Mouse (Mus musculus): ENCODE measurements around the gene Sult3a1.
"Not testable (repeated sequence)": the region's sequence is repeated elsewhere in the genome, so short reads cannot be mapped to it uniquely, and the experiment has no call there.

Gene Sult3a1

GRCm38 (mm10) chr10:33857421-33857820 lies at the start of gene Sult3a1:
Sult3a1 (plus strand) TSS chr10:33857721.
- no peak for DNase-seq (ENCODE audit: low read depth)

- DNase-seq (ENCODE audit: low read depth): no peak
Measured at GRCm38 (mm10) chr10:33811807-33812206, 45.7 kb upstream of the Sult3a1 start.

DNA sequence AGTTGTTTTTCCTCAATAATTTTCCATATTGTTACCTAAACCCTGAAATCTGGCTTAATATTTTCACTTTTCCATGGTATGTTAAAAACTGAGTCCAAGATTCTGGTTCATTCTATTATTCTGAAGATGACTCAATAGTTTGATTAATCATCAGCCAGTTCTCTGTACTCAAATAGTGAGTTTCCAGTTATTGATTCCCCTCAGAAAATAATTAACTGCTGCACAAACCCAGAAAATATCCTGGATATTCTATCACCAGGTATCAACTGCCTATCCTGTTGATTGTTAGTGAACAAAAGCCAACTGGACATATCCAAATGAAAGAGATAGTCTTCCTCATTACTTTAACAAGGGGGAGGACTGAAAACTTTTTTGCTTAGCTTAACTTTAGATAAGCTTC lies 43.3 kb upstream of the Sult3a1 start:
- DNase-seq (ENCODE audit: low read depth): no peak

GRCm38 (mm10) chr10:33816923-33817322 lies 40.6 kb upstream of the Sult3a1 start:
- no peak for DNase-seq (ENCODE audit: low read depth)

DNA sequence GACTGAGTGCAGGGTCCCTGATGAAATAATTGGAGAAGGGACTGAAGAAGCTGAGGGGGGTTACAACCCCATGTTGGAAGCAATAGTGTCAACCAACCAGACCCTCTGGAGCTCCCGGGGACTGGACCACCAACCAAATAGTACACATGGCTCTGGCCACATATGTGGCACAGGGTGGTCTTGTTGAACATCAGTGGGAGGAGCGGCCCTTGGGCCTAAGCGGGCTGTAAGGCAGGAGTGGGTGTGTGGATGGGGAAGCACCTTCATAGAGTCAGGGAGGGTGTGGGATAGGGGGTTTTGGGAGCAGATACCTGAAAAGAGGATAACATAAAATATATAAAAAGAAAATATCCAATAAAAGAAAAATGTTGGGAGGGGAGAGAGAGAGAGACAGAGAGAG lies 36.6 kb upstream of the Sult3a1 start:
- no peak for DNase-seq (ENCODE audit: low read depth)

DNA sequence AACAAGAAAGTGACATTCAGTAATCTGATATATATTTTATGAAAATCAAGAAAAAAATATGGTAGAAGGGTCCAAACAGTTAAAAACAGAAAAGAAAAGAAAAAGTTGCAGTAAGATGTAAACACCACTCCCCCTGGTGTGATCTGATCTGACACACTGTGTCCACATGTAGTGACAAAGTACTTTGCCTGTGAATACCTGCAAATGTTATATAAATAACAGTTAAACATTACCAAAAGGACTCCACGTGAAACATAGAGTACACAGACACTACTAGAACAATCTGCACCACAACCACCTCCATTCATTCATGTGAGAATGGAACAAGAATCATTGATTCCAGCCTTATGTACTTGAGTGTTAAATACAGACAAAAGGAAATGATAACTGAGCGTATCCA lies 8.5 kb downstream of the Sult3a1 start:
- no peak for DNase-seq (ENCODE audit: low read depth)

DNA sequence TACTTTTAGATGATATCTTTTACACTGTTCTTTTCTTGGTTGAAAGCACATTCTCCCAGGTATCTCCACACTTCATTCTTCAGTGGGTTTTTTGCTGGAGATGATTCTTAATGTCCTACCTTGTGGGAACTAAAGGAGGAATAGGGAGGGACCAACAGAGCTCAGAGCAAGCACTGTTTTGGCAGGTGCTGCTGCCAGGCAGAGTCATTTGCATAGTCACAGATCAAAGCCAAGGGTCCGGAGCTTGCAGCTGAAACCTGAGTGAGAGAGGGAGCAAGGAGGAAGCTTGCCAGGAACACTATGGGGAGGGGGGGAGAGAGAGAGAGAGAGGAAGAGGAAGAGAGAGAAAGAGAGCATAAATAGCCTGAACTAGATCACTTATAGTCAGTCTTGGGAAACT lies 12.9 kb downstream of the Sult3a1 start:
- no peak for DNase-seq (ENCODE audit: low read depth)

GRCm38 (mm10) chr10:33872672-33873398 lies 15.3 kb downstream of the Sult3a1 start:
- no peak for DNase-seq (ENCODE audit: low read depth)

- DNase-seq (ENCODE audit: low read depth): not testable (repeated sequence)
Measured at GRCm38 (mm10) chr10:33882411-33882810, 24.9 kb downstream of the Sult3a1 start.

- not testable (repeated sequence) for DNase-seq (ENCODE audit: low read depth)
Measured at GRCm38 (mm10) chr10:33901520-33901919, 44.0 kb downstream of the Sult3a1 start.

DNA sequence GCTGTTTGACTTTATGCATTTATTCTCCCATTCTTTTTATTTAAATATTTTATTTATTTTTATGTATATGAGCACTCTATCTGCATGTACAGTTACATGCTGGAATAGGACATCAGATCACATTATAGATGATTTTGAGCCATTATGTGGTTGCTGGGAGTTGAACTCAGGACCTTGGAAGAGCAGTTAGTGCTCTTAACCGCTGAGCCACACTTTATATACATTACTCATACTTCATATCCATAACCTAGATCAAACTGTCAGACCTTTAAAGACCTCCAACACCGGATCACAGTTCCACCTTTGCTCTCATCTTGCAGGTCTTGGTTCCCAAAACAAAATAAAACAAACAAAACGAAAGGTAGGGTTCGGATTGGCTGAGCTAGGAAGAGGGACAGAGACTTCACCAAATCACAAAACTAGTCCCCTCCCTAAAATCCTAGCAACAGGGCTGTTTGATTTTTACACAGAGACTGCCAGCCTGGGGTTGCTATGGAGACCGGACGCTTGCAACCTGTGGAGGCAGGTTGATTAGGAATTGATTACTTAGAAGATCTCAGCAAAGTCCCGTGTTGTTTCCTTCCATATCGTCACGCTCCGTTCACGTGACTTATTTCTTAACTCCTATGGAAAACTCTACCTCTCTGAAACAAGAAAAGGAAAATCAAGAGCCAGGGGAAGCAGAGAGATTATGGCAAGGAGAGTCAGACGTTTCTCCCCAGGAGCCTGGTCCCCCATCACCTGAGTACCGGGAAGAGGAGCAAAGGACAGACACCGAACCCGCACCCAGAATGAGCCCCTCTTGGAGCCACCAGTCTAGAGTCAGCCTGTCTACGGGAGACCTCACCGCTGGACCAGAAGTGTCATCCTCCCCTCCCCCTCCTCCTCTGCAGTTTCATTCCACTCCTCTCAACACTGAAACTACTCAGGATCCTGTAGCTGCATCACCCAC lies 47.3 kb downstream of the Sult3a1 start, which contains the start of gene Rsph4a:
Gene Rsph4a, plus strand, starts transcription at position 582 of the 952 bp plus-strand sequence.
- DNase-seq (ENCODE audit: low read depth): no peak

- no peak for DNase-seq (ENCODE audit: low read depth)
Measured at GRCm38 (mm10) chr10:33905489-33905888, 48.0 kb downstream of the Sult3a1 start.

All from c-Kit-positive CD71-negative TER-119-negative erythroid progenitor cells, embryonic 14.5 days (primary cell).